Mouse (Mus musculus) forebrain, embryonic 10.5 days (tissue): Measurements from ENCODE around the gene Arf4. TPM values are rescaled to one million over a fixed set of nuclear protein-coding genes. Genes with fewer than 3 reads are reported as not detected.
A peak's percentile ranks its signal among the peaks of the same experiment; 100 is the strongest.
"Not testable (repeated sequence)": the region's sequence is repeated elsewhere in the genome, so short reads cannot be mapped to it uniquely, and the experiment has no call there.

Experiments used
- DNase-seq: peaks from one replicate; pipeline ENCODE4 v3.0.0-alpha.2; 2017; ENCODE audit warnings: low spot score; ENCODE audit errors: extremely low spot score
- H3K27ac ChIP-seq: fragments of 300-500 bp; sonication (generic); 2 replicates; pipeline ENCODE4 v1.5.1; 2016; ENCODE audit warnings: mild to moderate bottlenecking
- H3K27me3 ChIP-seq: fragments of 300-500 bp; sonication (generic); 2 replicates; pipeline ENCODE4 v1.6.1; 2016; ENCODE audit warnings: mild to moderate bottlenecking; ENCODE audit not compliant: poor library complexity, severe bottlenecking
- H3K36me3 ChIP-seq: fragments of 300-500 bp; sonication (generic); replicated peaks from 2 replicates; pipeline ENCODE4 v1.6.1; 2016; ENCODE audit warnings: mild to moderate bottlenecking, moderate library complexity
- H3K4me1 ChIP-seq: fragments of 300-500 bp; sonication (generic); 2 replicates; pipeline ENCODE4 v1.6.1; 2016
- H3K4me3 ChIP-seq: fragments of 300-500 bp; sonication (generic); 2 replicates; pipeline ENCODE4 v1.5.1; 2016; ENCODE audit warnings: mild to moderate bottlenecking, moderate library complexity
- H3K9me3 ChIP-seq: fragments of 300-500 bp; sonication (generic); 2 replicates; pipeline ENCODE4 v1.6.1; 2016; ENCODE audit warnings: mild to moderate bottlenecking, moderate library complexity
- WGBS: fragments of 180-500 bp; shearing (Covaris S2); methylation state at CpG from one replicate; pipeline ENCODE4 v1.1.7; 2016; 5-methylcytosine and 5-hydroxymethylcytosine counted together
- polyA plus RNA-seq: library from polyadenylated mRNA; unstranded; fragments of >200 nt; fragmentation: Nextera tagmentation; extraction: Ambion mirVana; gene quantifications from 2 replicates; pipeline ENCODE4 v1.2.1, GENCODE M21; 2016

Arf4 gene
- polyA plus RNA-seq, 1 experiment from 2014 or later: 472 TPM

GRCm38 (mm10) chr14:26669292-26670073 lies 31.6 kb downstream of the Arf4 start, which contains the start of gene Pde12:
Gene Pde12 (minus strand): TSS chr14:26669883.
- peak; percentile 91 for DNase-seq
- Histone ChIP-seq H3K4me1 (peaks cover 37% of the 10 kb centered on the region), H3K27ac (peak within 1 kb of the TSS; percentile 98), H3K27me3 (no peaks in the 10 kb centered on the region), H3K9me3 (no peaks in the 10 kb centered on the region), H3K4me3 (peak within 1 kb of the TSS; percentile 94), H3K36me3 (peaks cover 25% of the 10 kb centered on the region)
- WGBS: under 1% methylated on average over 70 of the region's 70 CpGs

- Histone ChIP-seq H3K4me1 (peaks cover 37% of the 10 kb centered on the region), H3K36me3 (peaks cover 10% of the 10 kb centered on the region), H3K9me3 (no peaks in the 10 kb centered on the region), H3K4me3 (peak overlapping the region; percentile 94; the same call in 1 of the 2 replicates), H3K27ac (no peak overlapping the region), H3K27me3 (no peaks in the 10 kb centered on the region)
- DNase-seq: no peak
Measured at GRCm38 (mm10) chr14:26670964-26671363, 33.1 kb downstream of the Arf4 start.

GRCm38 (mm10) chr14:26671870-26672615 lies 34.2 kb downstream of the Arf4 start:
- H3K4me3 ChIP-seq, H3K36me3 ChIP-seq, H3K27me3 ChIP-seq, H3K27ac ChIP-seq, DNase-seq, H3K9me3 ChIP-seq: not testable (repeated sequence)
- peaks cover 27% of the 10 kb centered on the region for H3K4me1 ChIP-seq
- WGBS: 59% methylated on average over 17 of the region's 17 CpGs

- not testable (repeated sequence) for H3K9me3 ChIP-seq, H3K4me1 ChIP-seq, H3K4me3 ChIP-seq, H3K36me3 ChIP-seq, H3K27me3 ChIP-seq, DNase-seq, H3K27ac ChIP-seq
- 90% methylated on average over 2 of the region's 2 CpGs for WGBS
Measured at GRCm38 (mm10) chr14:26674476-26675169, 36.7 kb downstream of the Arf4 start.

- Histone ChIP-seq H3K27me3 (no peaks in the 10 kb centered on the region), H3K27ac (no peak overlapping the region), H3K4me1 (peaks cover 5% of the 10 kb centered on the region), H3K4me3 (no peak overlapping the region), H3K9me3 (no peaks in the 10 kb centered on the region), H3K36me3 (no peaks in the 10 kb centered on the region)
- DNase-seq: peak; percentile 27
- 21% methylated on average over 12 of the region's 12 CpGs for WGBS
Measured at GRCm38 (mm10) chr14:26675371-26675770, 37.5 kb downstream of the Arf4 start.

GRCm38 (mm10) chr14:26675791-26676190 lies 37.9 kb downstream of the Arf4 start:
- Histone ChIP-seq H3K27me3 (no peaks in the 10 kb centered on the region), H3K9me3 (no peaks in the 10 kb centered on the region), H3K27ac (no peak overlapping the region), H3K4me1 (peaks cover 1% of the 10 kb centered on the region; the same call in 1 of the 2 replicates), H3K4me3 (no peak overlapping the region), H3K36me3 (no peaks in the 10 kb centered on the region)
- 75% methylated on average over 5 of the region's 5 CpGs for WGBS
- no peak for DNase-seq

GRCm38 (mm10) chr14:26690727-26691126 lies 52.9 kb downstream of the Arf4 start:
- DNase-seq: no peak
- H3K27me3 ChIP-seq: no peaks in the 10 kb centered on the region
- no peaks in the 10 kb centered on the region for H3K36me3 ChIP-seq
- WGBS: 79% methylated on average over 2 of the region's 2 CpGs
- H3K4me3 ChIP-seq: no peak overlapping the region
- no peak overlapping the region for H3K27ac ChIP-seq
- no peaks in the 10 kb centered on the region for H3K9me3 ChIP-seq
- H3K4me1 ChIP-seq: no peaks in the 10 kb centered on the region

- no peak for DNase-seq
- Histone ChIP-seq H3K9me3 (no peaks in the 10 kb centered on the region), H3K4me1 (no peaks in the 10 kb centered on the region), H3K4me3 (no peak overlapping the region), H3K27me3 (no peaks in the 10 kb centered on the region), H3K27ac (no peak overlapping the region), H3K36me3 (no peaks in the 10 kb centered on the region)
- WGBS: 82% methylated on average over 2 of the region's 2 CpGs
Measured at GRCm38 (mm10) chr14:26691363-26691762, 53.5 kb downstream of the Arf4 start.

- no peak within 1 kb of the TSS for H3K27ac ChIP-seq
- no peaks in the 10 kb centered on the region for H3K4me1 ChIP-seq
- no peak for DNase-seq
- H3K9me3 ChIP-seq: no peaks in the 10 kb centered on the region
- H3K27me3 ChIP-seq: no peaks in the 10 kb centered on the region
- WGBS: 94% methylated on average over 3 of the region's 3 CpGs
- H3K36me3 ChIP-seq: no peaks in the 10 kb centered on the region
- no peak within 1 kb of the TSS for H3K4me3 ChIP-seq
Measured at GRCm38 (mm10) chr14:26692974-26693373, 55.1 kb downstream of the Arf4 start, which contains the start of gene Dnah12. Gene Dnah12 (plus strand): TSS chr14:26693274.

GRCm38 (mm10) chr14:26697912-26698311 lies 60.0 kb downstream of the Arf4 start:
- no peaks in the 10 kb centered on the region for H3K9me3 ChIP-seq
- H3K36me3 ChIP-seq: no peaks in the 10 kb centered on the region

GRCm38 (mm10) chr14:26705246-26705645 lies 67.4 kb downstream of the Arf4 start:
- H3K4me1 ChIP-seq, H3K27ac ChIP-seq: not testable (repeated sequence)
- WGBS: 88% methylated on average over 5 of the region's 5 CpGs

More at GRCm38 (mm10) chr14:26697912-26698311, 60.0 kb downstream of the Arf4 start:
- H3K27me3 ChIP-seq: no peaks in the 10 kb centered on the region
- H3K4me1 ChIP-seq: no peaks in the 10 kb centered on the region
- no peak overlapping the region for H3K27ac ChIP-seq
- no peak for DNase-seq
- H3K4me3 ChIP-seq: no peak overlapping the region

More at GRCm38 (mm10) chr14:26705246-26705645, 67.4 kb downstream of the Arf4 start:
- not testable (repeated sequence) for H3K4me3 ChIP-seq, H3K27me3 ChIP-seq, H3K36me3 ChIP-seq, DNase-seq, H3K9me3 ChIP-seq
